Mouse (Mus musculus) bone marrow, adult 2 months (tissue): ENCODE results near the gene 1700001P01Rik. TPM values are rescaled to one million over a fixed set of nuclear protein-coding genes. Genes with fewer than 3 reads are reported as not detected.

Source experiments
- H3K27ac ChIP-seq: fragments of 200-500 bp; 2 replicates; pipeline ENCODE4 v1.5.1; 2012; ENCODE audit warnings: low read depth, mild to moderate bottlenecking, control low read depth, inconsistent platforms, low read length; ENCODE audit not compliant: control insufficient read depth, poor library complexity, insufficient read depth
- H3K4me1 ChIP-seq: fragments of 200-500 bp; 2 replicates; pipeline ENCODE4 v1.6.1; 2011; ENCODE audit warnings: low read length; ENCODE audit not compliant: control insufficient read depth, insufficient read depth
- H3K4me3 ChIP-seq: fragments of 200-500 bp; replicated peaks from 2 replicates; pipeline ENCODE3; 2011; ENCODE audit warnings: mild to moderate bottlenecking, low read depth, low read length, control low read depth; ENCODE audit not compliant: control insufficient read depth
- CTCF ChIP-seq: fragments of 200-500 bp; IDR thresholded peaks from 2 replicates; pipeline ENCODE4 v1.5.1; 2011; ENCODE audit warnings: low read length, control low read depth; ENCODE audit not compliant: control insufficient read depth, insufficient read depth
- POLR2A ChIP-seq: fragments of 200-500 bp; IDR thresholded peaks from 2 replicates; pipeline ENCODE4 v1.6.1; 2011; ENCODE audit warnings: low read depth, mild to moderate bottlenecking, control low read depth, low read length, borderline replicate concordance; ENCODE audit not compliant: control insufficient read depth
- WGBS: fragments of 180-500 bp; shearing (Covaris S2); methylation state at CpG from one replicate; pipeline ENCODE4 v1.1.7; 2018; 5-methylcytosine and 5-hydroxymethylcytosine counted together
- polyA plus RNA-seq: library from polyadenylated mRNA; stranded (reverse); fragments of >200 nt; gene quantifications from 2 replicates; pipeline ENCODE4 v1.2.4, GENCODE M21; 2011; ENCODE audit warnings: low replicate concordance; ENCODE audit not compliant: missing spikeins, insufficient read depth, insufficient read length

The 1700001P01Rik gene
- polyA plus RNA-seq, 1 experiment, result not detected

DNA sequence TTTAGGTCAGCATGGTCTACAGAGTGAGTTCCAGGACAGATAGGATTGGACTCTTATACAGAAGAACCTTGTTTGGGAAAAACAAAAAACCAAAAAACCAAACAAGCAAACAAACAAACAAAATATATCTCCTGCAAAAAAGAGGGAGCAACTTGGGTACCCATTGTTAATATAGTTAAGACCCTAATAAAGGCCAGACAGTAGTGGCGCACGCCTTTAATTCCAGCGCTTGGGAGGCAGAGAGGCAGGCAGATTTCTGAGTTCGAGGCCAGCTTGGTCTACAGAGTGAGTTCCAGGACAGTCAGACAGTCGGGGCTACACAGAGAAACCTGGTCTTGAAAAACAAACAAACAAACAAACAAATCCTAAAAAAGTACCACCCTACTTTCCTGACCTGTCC lies 14.0 kb upstream of the 1700001P01Rik start:
- Histone ChIP-seq H3K4me1 (no peaks in the 10 kb centered on the region), H3K4me3 (no peak overlapping the region), H3K27ac (no peak overlapping the region)
- TF ChIP-seq POLR2A, result no peak
- no peak for TF ChIP-seq CTCF
- 81% methylated on average over 5 of the region's 5 CpGs for WGBS

DNA sequence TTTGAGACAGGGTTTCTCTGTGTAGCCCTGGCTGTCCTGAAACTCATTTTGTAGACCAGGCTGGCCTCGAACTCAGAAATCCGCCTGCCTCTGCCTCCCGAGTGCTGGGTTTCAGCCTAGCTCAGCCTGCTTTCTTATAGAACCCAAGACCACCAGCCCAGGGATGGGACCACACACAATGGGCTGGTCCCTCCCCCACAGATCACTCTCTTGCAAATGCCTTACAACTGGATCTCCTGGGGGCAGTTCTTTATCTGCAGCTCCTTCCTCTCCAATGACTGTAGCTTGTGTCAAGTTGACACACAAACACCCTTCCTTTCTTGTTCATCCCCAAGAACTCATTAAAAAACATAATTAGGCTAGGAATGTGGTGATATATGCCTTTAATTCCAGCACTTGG lies 12.2 kb upstream of the 1700001P01Rik start:
- no peak overlapping the region for H3K4me3 ChIP-seq
- H3K27ac ChIP-seq, result no peak overlapping the region
- WGBS, result 84% methylated on average over 3 of the region's 3 CpGs
- H3K4me1 ChIP-seq, result no peaks in the 10 kb centered on the region
- TF ChIP-seq POLR2A (no peak), CTCF (no peak)

DNA sequence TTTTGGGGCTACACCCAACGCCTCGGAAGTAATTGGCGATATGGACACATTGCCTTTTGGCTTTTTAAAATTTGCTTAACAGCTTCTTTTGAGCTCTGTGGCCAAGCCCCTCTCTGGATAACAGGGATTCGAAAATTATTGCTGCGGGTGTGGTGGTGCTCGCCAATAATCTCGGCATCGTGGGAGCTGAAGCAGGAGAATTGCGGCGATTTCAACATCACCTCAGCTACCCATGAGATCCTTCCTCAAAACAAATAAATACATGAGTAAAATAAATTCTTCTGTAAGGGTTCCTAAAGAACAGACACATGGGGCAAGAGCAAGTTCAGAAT lies 6.8 kb upstream of the 1700001P01Rik start:
- no peak for TF ChIP-seq CTCF
- no peak for TF ChIP-seq POLR2A
- WGBS, result 0% methylated on average over 10 of the region's 10 CpGs
- Histone ChIP-seq H3K4me3 (peak overlapping the region; percentile 91), H3K4me1 (no peaks in the 10 kb centered on the region), H3K27ac (0 out of 2 replicates have a peak overlapping the region, but pooled peaks have one; percentile 3)

DNA sequence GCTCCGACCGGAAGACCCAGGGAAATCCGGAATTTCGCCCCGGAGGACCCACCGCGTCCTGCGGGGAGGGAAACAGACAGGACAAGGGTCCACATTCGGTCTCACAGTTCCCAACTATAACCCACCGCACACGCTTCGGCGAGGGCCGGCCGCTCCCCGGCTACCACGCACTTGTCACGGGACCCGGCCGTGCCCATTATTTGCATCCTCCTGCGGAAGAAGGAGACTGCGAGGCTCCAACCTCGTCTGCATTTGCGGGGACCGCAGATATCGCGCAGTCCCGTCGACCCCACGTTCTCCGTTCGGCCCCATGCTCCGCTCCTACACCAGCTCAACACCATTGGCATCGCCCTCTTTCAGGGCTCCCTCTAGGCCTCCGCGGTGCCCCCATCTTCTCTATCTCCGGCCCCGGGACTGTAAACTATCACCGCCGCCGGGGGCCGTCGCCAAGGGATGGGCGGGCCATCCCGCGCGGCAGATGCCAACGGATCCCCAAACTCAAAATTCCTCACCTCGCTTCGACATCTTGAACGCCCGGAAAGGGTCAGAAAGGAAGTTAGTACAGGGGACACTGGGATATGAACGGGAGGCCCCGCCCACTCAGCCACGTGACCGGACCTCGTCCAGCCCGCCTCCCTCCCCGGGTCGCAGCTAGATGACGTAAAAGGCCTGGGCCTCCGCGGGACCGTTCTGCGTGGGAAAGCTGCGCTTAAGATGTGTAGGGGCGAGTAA lies 6.3 kb upstream of the 1700001P01Rik start, which contains the start of gene Rpl23:
Gene Rpl23 (minus strand): TSS at position 606 of the 732 bp plus-strand sequence.
- under 1% methylated on average over 67 of the region's 67 CpGs for WGBS
- Histone ChIP-seq H3K27ac (peak within 1 kb of the TSS; percentile 68), H3K4me1 (no peaks in the 10 kb centered on the region), H3K4me3 (peak within 1 kb of the TSS; percentile 91)
- TF ChIP-seq POLR2A (peak; percentile 72; the same call in 1 of the 2 replicates), CTCF (0 out of 2 replicates have a peak, but pooled peaks have one; percentile 4)

DNA sequence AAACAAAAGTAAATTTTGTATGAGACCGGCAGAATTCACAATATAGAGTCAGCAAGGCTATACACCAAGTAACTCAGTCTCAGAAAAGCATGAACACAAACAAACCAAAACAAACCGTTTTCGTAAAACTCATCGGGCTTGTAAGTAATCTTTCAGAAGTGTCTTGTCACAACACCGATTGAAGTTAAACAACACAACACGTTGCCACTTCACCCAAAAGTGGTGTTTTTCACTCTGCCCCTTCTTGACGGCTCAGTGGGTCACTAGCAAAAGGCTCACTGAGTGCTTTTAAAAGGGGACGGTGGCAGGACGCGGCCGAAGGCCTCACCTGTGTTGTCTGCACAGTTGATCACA lies 5.7 kb upstream of the 1700001P01Rik start:
- Histone ChIP-seq H3K4me3 (peak overlapping the region; percentile 91), H3K27ac (peak overlapping the region; percentile 68), H3K4me1 (no peaks in the 10 kb centered on the region)
- TF ChIP-seq POLR2A (no peak), CTCF (no peak)
- under 1% methylated on average over 11 of the region's 11 CpGs for WGBS

DNA sequence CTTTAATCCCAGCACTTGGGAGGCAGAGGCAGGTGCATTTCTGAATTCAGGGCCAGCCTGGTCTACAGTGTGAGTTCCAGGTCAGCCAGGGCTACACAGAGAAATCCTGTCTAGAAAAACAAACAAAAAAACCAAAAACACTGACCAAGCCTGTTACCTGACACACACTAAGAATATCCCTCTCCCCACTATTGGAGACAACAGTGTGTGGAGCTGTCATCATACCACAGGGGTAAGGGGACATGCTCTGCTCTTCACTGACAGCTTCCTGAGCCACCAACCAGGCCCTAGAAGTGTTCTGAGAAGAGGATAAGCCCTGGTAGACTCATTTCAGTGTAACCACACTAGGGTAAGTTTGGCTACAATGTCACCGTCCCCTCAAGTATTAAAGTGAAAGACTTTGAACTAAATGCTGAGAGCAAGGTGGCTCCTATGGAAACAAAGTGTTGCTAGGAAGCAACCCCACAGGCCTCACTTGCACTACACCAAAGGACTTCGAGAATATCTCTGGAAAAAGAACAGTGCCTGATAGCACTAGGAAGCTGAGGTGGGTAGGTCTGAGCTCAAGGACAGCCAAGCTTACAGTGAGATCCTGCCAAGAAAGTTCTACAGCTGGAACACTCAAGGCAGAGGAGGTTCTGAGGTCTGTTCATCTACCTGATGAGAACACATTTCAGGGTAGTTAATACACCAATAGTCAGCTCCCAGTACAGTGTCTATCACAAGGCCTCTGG lies 4.4 kb upstream of the 1700001P01Rik start:
- H3K4me1 ChIP-seq, result no peaks in the 10 kb centered on the region
- no peak for TF ChIP-seq POLR2A
- TF ChIP-seq CTCF, result no peak
- no peak overlapping the region for H3K4me3 ChIP-seq
- 46% methylated on average over 2 of the region's 2 CpGs for WGBS
- H3K27ac ChIP-seq, result no peak overlapping the region

DNA sequence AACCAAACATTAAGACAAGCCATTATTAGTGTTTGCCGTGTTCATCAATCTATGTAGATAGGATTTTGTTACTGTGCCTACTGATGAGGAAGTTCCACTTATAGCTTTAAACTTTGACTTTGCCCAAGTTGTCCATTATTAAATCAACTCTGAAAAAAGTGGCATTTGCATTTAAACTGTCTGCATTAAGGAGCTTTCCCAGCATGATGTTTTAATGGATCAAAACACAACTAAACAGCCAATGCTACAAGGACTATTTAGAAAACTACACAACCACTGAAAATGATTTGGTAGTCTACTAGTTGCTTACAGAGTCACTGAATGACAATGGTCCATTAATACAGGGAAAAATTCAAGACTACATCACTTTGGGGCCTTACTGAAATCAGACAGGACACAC lies 3.2 kb upstream of the 1700001P01Rik start:
- no peak for TF ChIP-seq POLR2A
- TF ChIP-seq CTCF, result no peak
- Histone ChIP-seq H3K4me1 (no peaks in the 10 kb centered on the region), H3K4me3 (no peak overlapping the region), H3K27ac (no peak overlapping the region)
- WGBS, result 88% methylated on average over 1 of the region's 1 CpGs

DNA sequence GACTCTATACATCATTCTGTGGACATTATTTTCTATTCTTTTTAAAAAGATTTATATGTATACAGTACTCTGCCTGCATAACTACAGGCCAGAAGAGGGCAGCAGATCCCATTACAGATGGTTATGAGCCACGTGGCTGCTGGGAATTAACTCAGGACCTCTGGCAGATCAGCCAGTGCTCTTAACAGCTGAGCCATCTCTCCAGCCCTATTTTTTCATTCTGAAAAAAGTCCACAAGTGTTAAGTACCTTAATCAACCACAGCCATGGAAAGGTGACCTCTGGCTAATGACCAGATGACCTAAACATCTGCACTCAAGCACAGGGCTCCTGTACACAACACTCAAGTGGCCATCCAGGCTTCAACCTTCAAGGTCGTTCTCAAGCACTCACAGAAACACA lies 1.4 kb upstream of the 1700001P01Rik start:
- no peak overlapping the region for H3K27ac ChIP-seq
- WGBS, result 50% methylated on average over 2 of the region's 2 CpGs

More for the DNA sequence above, 1.4 kb upstream of the 1700001P01Rik start:
- Histone ChIP-seq H3K4me1 (no peaks in the 10 kb centered on the region), H3K4me3 (no peak overlapping the region)
- TF ChIP-seq POLR2A, result no peak
- 0 out of 2 replicates have a peak, but pooled peaks have one; percentile 3 for TF ChIP-seq CTCF
